Mouse (Mus musculus) heart, postnatal 14 days (tissue): ENCODE measurements around the gene Hspa4l. TPM values are rescaled to one million over a fixed set of nuclear protein-coding genes. Genes with fewer than 3 reads are reported as not detected.

Experiments used
- DNase-seq, 2 experiments: peaks; one replicate each; pipeline ENCODE4 v3.0.0; 2021 to 2022
- intact Hi-C: fragments of 180-260 bp; cut with DNase I; formaldehyde crosslinking; loops from one replicate; pipeline ENCODE4 v1.15.1; 2025
- long read RNA-seq, 2 experiments: library from polyadenylated mRNA; stranded (forward); transcript quantifications; one replicate each; pipeline ENCODE4 v2.0.0; 2021
- total RNA-seq, 2 experiments: library from RNA; stranded (reverse); gene quantifications; 2 replicates each; pipeline ENCODE4 v1.2.3; 2021

Hspa4l gene
- 10 to 100 TPM; 34.7 to 40.4 TPM for total RNA-seq
- long read RNA-seq, experiment 1, full-length matches to known transcripts = 33 of 36 reads
- long read RNA-seq, experiment 1, partial matches to known transcripts = 1 of 36 reads
- long read RNA-seq, experiment 1, other reads (novel, unspliced or antisense) = 2 of 36 reads
- long read RNA-seq, experiment 2, full-length matches to known transcripts = 24 of 26 reads
- long read RNA-seq, experiment 2, partial matches to known transcripts = 0 of 26 reads
- long read RNA-seq, experiment 2, other reads (novel, unspliced or antisense) = 2 of 26 reads

DNA sequence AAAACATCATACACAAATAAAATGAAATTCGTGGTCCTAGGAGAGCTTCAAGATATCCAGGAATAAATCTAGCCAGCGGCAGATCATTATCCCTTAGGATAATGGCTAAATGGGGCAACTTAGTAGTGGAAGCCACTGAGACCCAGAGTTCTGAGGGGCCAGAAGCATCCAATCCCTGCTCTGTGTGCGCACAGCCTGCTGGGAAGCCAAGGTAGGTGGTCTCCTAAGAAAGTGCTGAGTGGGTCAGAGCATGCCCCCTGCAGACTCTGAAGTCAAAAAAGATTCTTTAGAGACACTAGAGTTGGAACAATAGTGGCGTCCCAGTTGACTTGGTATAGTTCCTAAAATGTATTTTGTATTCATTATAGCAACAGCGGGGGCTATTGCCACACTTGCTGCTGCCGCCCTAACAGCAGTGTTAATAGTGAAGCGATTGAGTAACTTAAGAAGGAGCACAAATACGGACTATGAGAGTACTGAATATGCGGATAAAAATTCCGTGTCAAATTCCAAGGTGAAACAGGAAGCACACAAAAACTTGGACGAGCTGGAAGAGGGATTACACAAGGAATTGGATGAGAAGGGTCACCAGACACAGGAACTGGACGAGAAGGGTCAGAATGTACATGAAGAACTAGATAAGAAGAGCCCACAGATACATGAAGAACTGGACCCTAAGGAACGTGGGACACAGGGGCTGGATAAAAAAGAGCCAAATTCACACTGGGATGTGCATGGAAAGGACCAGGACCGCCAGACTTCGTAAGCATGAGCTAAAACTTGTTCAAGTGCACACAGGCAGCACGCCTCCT, at the start of gene Hspa4l:
Gene Hspa4l, plus strand, starts transcription at position 472 of the 812 bp plus-strand sequence.
- intact Hi-C loops = loop anchor here (2.0 kb wide), 1 partner anchor 57 kb away; the partner anchor contains the start of gene Plk4
- no peak for DNase-seq

DNA sequence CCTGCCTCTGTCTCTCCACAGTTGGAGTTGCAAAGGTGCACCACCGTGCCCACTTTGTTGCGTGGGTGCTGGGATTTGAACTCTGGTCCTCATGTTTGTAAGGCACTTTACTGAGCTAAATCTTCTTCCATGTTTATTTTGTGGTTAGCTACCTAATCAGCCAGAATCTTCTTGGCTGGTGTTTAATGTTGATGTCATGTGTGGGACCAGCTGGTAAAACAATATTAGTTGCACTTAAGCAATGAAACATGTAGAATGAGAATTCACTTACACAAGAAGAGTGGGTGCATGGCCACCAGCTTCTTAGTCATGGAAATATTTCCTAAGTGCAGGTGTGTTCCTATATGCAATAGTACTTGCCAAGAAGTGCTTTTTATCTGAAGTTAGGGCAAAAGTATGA, 49.1 kb upstream of the Hspa4l start:
- intact Hi-C loops = no loop called here
- DNase-seq = no peak

- DNase-seq = no peak
- intact Hi-C loops = no loop called here
Observed at GRCm38 (mm10) chr3:40698834-40699233, 45.5 kb upstream of the Hspa4l start.

- intact Hi-C loops = no loop called here
- no peak for DNase-seq
Observed at GRCm38 (mm10) chr3:40704816-40705430, 39.4 kb upstream of the Hspa4l start.

DNA sequence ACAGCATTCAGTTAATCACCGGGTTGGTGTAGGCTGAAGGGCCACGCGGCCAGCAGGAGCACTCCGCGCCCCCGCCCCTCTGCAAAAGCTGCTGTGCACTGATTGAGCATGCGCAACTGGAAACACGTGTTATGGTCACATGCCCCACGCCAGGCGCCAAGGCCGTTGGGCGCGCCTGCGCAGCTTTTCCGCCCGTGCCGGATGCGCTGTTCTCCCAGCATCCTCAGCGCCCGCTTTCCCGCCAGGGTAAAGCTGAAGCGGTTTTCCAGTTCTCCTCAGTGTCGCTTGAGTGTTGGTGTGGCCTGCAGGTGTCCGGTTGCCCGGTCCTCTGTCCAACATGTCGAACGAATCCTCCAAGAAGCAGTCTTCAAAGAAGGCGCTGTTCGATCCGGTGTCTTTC, 35.6 kb upstream of the Hspa4l start, which contains the start of gene Slc25a31:
Gene Slc25a31, plus strand, starts transcription at position 201 of the 400 bp plus-strand sequence.
- intact Hi-C loops = no loop called here
- DNase-seq = no peak

- no peak for DNase-seq
- intact Hi-C loops = no loop called here
Observed at GRCm38 (mm10) chr3:40716056-40716455, 28.2 kb upstream of the Hspa4l start.

GRCm38 (mm10) chr3:40719022-40719421, 25.3 kb upstream of the Hspa4l start:
- no peak for DNase-seq
- intact Hi-C loops = no loop called here

GRCm38 (mm10) chr3:40738381-40738912, 5.8 kb upstream of the Hspa4l start:
- DNase-seq = no peak
- intact Hi-C loops = no loop called here

GRCm38 (mm10) chr3:40744836-40745660, 753 bp downstream of the Hspa4l start:
- intact Hi-C loops = loop anchor here (2.0 to 5.0 kb wide), 2 partner anchors 56 to 218 kb away; partner anchors contain the start of gene Plk4

DNA sequence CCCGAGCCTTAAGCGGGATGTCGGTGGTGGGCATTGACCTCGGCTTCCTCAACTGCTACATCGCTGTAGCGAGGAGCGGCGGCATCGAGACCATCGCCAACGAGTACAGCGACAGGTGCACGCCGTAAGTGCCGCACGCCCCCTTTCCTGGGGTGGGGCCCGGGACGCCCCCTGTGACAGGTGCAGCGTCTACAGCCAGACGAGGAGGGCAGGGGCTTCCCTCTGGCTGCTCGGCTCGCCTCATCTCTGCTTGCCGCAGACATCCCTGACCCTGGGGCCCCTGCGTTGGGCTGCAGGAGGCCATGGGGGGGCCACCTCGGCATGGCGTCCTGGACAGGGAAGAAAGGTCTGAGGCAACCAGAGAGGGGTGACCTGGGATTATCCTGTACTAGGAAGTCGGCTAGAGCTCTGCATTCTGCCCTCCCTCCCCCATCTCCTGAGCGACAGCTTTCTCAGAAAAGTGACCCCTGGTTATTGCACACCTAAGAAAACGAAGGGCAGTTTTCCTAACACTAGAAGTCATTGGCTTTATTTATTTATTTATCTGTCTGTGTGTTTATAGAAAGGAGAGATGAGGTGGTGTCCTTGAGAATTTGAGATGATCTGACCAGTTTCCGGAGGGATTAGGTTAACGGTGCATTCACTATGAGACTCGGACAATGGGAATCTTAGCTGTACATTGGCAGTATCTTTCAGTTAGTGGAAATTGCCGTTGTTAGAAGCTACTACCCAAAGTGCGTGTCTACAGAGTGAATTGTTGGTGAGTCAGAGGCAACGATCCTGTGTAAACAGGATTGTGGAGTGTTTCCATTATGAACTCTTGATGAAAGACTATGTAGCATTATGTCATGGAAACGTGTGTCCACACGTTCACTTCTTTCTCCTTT, 1.6 kb downstream of the Hspa4l start:
- intact Hi-C loops = loop anchor here (2.0 to 5.0 kb wide), 2 partner anchors 55 to 219 kb away; partner anchors contain the start of gene Plk4
- no peak for DNase-seq

More at GRCm38 (mm10) chr3:40744836-40745660, 753 bp downstream of the Hspa4l start:
- DNase-seq = peak; percentile 95 to 96

DNA sequence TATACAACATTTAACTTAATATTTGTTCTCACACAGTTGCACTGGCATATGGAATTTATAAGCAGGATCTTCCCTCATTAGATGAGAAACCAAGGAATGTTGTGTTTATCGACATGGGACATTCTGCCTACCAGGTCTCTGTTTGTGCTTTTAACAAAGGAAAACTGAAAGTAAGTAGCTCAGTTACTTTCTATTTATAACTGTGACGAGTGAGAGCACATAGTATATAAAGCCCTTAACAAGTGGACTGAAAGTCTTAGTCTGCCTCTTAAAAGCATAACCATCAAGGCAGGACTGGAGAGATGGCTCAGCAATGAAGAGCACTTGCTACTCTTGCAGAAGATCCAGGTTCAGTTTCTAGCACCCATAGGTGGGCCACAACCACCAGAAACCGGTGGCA, 16.5 kb downstream of the Hspa4l start:
- DNase-seq = no peak
- intact Hi-C loops = no loop called here

DNA sequence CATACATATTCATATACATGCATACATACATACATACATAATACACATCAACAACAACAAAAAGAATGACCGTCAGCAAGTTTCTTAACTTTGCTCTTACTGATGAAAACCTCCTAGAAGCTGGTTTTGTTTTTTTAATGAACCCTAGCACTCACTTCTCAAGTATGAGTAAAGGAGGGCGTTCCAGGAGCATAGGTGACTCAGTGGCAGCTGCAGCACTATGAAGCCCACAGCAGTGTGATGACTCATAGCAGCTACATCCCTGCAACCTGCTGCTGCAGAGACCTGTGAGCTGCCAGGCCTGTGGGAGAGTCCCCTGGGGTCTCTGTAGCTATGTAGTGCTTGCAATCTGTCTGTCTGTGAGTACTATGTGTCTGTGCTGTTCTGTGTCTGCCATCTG, 17.0 kb downstream of the Hspa4l start:
- DNase-seq = no peak

DNA sequence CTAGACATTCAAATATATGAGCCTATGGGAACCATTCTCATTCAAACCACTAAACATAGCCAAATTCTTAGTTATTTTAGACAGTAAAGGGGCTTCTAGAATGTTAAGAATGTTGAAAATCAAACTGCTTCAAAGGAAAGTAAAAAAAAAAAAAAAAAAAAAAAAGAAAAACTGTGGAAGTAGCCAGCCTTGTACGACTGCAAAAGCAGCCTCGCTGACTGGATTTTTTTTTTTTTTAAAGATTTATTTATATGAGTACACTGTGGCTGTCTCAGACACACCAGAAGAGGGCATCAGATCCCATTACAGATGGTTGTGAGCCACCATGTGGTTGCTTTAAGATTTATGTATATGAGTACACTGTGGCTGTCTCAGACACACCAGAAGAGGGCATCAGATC, 49.5 kb downstream of the Hspa4l start:
- intact Hi-C loops = no loop called here
- DNase-seq = no peak

More for the DNA sequence above, 17.0 kb downstream of the Hspa4l start:
- intact Hi-C loops = no loop called here

DNA sequence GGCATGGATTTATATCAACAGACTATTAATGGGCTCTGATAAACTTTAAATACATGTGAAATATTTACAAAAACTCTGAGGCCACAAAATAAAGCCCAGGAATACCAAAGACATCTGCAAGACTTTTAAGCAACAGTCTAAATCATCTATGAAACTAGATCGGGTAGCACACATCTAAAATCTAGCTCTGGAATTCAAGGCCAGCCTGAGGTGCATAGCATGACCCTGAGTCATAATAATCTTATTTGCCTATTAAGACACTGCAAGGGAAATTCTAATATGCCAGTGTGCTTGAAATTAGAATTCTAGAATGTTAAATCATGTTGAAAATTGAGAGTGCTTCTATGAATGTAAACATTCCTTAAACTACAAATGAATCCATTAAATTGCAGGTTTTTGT, 53.8 kb downstream of the Hspa4l start:
- intact Hi-C loops = no loop called here
- no peak for DNase-seq

GRCm38 (mm10) chr3:40798500-40798899, 54.2 kb downstream of the Hspa4l start:
- DNase-seq = peak; percentile 23 to 40
- intact Hi-C loops = no loop called here

GRCm38 (mm10) chr3:40799530-40800372, 55.5 kb downstream of the Hspa4l start, which contains the start of gene Plk4:
Gene Plk4 (plus strand): TSS chr3:40800019.
- peak; percentile 97 to 98 for DNase-seq
- intact Hi-C loops = loop anchor here (2.0 to 5.0 kb wide), 2 partner anchors 55 to 272 kb away; partner anchors contain the start of gene Hspa4l

- peak in 1 of 2 experiments; percentile 33 for DNase-seq
- intact Hi-C loops = loop anchor here (2.0 to 5.0 kb wide), 2 partner anchors 56 to 273 kb away; partner anchors contain the start of gene Hspa4l
Observed at GRCm38 (mm10) chr3:40800373-40800823, 56.1 kb downstream of the Hspa4l start.
